Mouse (Mus musculus) WW6 (cell line): ENCODE measurements around the gene Polr2a.
"Not testable (repeated sequence)": the region's sequence is repeated elsewhere in the genome, so short reads cannot be mapped to it uniquely, and the experiment has no call there.

Source experiments
- DNase-seq: peaks from one replicate; pipeline ENCODE4 v3.0.0-alpha.2; 2013; ENCODE audit warnings: low read depth, low spot score

Polr2a gene

DNA sequence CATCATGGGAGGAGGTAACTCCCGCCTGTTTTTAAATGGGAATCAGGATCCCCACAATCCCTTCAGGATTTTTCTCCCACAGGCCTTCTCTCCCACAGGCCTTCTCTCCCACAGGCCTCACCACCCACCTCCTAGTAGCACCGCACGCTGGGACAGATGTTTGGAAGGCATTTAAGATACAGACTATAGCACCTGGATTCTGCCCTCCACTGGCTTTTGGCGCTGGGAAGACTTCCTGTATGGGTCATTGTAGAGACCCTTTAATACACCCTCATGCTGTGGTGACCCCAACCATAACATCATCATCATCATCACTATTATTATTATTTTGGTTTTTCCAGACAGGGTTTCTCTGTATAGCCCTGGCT lies 51.0 kb downstream of the Polr2a start:
- DNase-seq = no peak

DNA sequence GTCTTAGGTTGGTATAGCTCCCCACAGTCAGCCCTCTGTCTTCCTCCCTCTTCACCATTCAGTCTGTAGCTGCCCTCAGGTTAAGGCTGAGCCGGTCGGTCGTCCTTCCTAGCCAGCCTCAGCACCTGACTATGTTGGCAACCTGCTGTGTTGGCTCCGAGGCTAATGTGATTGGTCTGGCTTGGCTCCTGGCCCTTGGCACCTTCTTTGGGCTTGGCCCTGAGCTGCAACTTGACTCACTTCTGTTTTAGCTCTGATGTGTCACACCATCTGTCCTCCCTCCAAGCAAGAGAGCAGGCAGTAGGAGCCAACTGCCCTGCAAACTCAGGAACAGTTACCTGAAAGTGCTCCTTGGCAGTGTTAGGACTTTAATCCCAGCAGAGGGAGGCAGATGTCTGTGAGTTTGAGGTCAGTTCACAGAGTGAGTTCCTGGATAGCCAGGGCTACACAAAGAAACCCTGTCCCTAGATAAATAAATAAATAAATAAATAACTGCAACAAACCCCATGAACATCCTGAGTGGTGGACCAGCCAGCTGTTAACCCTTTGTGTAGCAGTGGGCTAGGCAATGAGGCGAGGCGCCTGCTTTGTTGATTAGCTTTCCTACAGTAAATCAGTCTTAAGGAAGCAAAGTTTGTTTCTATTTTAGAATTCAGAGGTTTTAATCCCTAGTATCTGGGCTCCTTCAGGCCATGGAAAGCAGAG lies 51.5 kb downstream of the Polr2a start:
- DNase-seq = no peak

DNA sequence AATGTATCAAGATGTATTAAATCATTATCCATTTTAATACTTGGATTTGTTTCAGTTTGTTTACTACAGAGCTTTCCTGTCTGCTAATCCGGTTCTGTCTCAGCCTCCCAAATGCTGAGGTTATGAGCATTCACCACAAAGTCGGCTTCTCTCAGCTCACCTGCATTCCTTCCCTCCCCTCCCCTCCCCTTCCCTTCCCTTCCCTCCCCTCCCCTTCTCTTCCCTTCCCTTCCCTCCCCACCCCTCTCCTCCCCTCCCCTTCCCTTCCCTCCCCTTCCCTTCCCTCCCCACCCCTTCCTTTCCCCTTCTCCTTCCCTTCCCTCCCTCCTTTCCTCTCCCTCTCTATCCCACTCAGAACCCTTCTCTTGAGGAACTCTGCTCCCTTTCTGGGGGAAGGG lies 53.8 kb downstream of the Polr2a start:
- DNase-seq = no peak

DNA sequence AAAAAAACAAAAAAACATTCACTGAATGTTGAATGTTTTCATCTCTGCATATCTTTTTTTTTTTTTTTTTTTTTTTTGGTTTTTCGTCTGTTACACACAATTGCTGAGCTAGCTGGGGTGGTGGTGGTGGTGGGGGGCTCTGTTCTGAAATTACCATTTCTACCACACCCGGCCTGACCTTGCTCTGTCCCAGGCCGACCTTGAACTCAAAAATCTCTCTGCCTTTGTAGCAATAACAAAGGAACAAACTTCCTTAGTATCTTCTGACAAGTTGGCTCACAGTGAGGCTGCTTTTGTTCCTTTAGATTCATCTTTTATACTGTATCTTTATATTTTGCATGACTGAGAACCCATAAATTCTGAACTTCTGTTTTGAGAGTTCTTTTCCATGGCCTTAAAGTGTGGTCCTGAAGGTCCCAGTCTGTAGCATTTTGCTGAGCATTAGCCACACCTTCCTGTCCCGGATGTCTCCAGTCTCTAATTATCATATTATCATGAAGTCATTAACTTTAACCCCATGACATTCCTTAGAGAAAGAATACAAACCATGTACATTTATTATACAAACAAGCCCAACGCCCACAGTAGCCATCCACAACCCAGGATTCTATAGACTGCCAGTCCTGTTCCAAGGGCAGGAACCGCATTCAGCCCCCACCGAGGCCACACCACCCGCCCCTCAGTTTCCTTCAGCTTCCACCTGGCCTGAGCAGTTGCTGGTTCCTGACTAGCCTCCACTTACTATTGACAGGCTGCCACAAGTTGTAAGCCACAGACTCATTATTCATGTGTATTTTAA lies 54.4 kb downstream of the Polr2a start:
- DNase-seq = no peak

DNA sequence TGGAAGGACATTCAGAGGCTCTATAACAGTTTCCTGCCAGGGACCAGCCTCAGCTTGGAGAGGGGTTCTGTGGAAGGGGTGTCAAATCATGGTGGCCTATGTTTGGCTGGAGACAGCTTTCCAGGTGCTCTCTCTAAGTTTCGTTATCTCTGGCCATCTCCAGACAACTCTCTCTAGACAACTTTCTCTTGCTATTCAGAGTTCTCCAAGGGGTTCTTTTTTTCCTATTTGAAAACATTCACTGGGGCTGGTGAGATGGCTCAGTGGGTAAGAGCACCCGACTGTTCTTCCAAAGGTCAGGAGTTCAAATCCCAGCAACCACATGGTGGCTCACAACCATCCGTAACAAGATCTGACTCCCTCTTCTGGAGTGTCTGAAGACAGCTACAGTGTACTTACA lies 55.1 kb downstream of the Polr2a start:
- not testable (repeated sequence) for DNase-seq

DNA sequence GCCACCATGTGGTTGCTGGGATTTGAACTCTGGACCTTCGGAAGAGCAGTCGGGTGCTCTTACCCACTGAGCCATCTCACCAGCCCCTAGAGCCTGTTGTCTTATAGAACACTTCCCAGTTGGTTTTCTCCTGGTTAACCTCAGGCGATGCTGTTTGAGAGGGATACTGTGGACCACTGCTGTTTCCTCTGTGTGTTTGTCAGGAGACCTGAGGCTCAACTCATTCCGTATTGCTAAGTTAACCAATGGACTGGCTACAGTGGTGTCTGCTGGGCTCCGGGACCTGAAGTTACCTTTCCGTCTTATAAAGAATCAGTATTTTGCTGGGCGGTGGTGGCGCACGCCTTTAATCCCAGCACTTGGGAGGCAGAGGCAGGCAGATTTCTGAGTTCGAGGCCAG lies 55.6 kb downstream of the Polr2a start:
- not testable (repeated sequence) for DNase-seq

DNA sequence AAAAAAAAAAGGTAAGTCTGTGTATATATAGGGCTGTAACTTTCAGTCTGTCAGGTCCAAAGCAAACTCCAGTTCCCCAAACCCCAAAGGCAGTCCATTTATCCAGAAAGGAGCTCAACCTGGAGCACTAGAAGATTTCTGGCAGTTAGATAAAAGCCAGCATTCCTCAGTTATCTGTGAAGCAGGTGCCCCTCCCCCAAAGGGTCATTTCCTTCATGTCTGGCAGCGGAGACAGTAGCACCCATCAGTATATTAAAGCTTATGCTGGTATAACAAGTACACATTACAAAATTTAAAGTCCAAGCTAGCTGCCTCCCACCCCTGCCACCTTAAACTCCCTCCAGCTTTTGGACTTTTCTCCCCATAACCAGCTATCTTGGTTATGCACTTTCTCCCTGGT lies 58.8 kb downstream of the Polr2a start:
- DNase-seq = no peak

DNA sequence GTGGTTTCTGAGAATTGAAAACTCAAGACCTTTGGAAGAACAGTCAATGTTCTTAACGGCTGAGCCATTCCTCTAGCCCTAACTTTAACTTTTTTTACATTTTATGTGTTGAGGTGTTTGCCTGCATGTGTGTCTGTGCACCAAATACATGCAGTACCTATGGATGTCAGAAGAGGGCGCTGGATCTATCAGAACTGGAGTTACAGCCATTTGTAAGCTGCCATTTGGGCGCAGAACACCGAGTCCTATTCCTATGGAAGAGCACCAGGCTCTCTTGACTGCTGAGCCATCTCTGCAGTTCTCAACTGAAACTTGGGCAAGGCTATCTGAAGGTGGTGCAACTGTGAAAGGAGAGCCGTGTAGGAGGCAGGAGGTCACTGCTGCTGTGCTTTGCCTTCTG lies 59.9 kb downstream of the Polr2a start:
- no peak for DNase-seq

DNA sequence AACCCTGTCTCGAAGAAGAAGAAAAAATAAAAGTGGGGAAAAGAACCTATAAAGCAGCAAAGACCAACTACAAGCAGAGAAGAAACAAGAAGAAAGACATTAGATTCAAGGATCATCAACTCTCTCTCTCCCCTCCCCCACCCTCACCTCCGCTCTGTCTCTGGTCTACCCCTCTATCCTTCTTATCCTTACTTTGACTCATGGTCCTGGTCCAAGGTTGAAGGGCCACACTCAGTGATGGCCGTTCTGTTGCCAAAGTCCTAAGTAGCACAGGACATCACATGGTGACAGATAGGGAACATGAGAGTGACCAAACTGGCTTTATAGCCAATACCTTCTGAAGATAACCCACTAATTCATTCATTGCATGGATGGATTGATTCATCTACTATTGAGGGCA lies 61.0 kb downstream of the Polr2a start:
- DNase-seq = no peak

DNA sequence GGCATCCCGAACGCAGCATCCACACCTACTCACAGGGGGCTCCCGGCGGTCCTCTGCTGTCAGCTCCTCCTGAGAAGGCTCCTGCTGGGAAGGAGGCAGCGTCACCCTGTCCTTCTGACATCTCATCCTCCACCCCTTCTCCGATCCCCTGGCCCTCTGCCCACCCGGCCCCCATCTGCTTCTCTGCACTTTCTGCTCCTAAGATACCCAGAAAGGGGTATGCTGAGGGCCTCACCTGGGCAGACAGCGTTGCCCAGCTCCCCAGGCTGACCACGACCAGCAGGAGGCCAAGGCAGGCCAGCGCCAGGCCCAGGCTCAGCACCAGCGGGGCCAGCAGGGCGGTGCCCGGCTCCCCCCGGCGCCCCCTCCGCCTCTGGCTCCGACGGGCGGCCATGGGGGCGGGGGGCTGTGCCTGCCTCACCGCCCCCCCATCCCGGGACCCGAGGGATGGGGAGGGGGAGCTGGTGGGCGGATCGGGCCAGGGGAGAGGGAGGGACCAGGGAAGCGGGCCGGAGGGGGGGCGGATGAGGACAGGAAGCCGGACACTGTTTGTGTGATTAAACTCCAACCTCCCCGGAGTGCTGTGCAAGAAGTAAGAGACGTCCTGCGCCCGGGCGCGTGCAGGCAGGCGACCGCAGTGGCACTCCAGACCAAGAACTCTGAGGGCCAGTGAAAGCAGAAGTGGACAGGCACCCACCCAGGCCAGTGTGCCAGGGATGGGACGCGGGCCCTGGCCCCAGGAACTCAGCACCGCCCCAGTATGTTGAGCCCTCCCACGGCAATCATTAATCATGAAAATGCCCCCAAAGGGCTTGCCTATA lies 62.9 kb downstream of the Polr2a start, which contains the start of the genes Tnfsf12 and Tnfsfm13:
TSS of gene Tnfsf12 (minus strand) at position 489 of the 821 bp plus-strand sequence.
TSS of gene Tnfsfm13 (minus strand) at position 738 of the 821 bp plus-strand sequence.
- no peak for DNase-seq

DNA sequence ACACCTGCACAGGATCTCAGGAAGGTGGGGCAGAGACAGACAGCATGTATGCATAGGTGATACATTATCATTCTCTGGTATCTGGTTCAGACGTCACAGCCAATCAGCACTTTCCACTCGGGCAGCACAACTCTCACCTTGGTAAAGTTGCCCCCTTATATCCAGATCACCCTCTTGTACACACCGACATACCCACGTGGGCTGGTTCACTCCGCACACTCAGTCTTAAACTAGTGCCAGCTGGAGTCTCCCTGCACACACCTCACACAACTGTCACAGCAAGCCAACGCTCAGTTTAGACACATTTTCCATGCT lies 63.4 kb downstream of the Polr2a start:
- no peak for DNase-seq

DNA sequence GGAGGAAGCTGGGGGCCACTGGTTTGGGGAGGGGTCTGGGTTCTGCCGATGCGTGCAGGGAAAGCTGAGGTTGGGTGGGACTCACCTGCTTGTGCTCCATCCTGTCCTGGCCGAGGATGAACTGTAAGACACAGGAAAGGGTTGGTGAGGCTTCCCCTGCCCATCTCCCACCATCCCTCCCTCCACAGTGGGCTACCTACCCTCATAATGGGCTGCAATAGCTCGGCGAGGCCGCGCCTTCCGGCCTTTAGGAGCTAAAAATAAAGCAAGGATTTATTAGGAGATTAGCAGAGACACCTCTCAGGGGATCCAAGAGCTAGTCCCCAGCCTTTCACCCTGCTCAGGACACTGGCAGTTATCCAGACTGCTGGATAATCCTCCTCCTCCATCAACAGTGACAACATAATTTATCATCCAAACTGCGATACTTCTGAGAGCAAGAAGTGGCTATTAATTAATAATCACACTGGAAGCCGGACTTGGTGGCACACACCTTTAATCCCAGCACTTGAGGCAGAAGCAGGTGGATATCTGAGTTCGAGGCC lies 64.9 kb downstream of the Polr2a start:
- DNase-seq = no peak

DNA sequence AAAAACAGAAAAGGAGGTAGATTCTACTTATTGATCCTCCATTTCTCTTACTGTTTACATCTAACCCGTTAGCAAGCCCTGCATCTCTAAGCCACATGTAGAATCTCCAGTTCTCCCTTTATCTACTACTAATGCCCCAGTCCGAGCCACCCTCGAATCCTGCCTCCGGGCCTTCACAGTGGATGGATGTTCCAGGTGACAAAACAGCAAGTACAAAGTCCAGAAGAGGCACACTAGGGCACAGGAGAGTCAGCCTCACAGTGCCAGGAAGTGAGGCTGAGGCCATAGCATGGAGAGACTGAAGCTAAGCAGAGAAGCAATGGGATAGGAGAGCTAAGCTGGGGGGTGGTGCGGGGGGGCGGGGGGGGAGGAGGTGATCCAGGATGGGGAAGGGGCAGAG lies 65.6 kb downstream of the Polr2a start:
- DNase-seq = no peak

DNA sequence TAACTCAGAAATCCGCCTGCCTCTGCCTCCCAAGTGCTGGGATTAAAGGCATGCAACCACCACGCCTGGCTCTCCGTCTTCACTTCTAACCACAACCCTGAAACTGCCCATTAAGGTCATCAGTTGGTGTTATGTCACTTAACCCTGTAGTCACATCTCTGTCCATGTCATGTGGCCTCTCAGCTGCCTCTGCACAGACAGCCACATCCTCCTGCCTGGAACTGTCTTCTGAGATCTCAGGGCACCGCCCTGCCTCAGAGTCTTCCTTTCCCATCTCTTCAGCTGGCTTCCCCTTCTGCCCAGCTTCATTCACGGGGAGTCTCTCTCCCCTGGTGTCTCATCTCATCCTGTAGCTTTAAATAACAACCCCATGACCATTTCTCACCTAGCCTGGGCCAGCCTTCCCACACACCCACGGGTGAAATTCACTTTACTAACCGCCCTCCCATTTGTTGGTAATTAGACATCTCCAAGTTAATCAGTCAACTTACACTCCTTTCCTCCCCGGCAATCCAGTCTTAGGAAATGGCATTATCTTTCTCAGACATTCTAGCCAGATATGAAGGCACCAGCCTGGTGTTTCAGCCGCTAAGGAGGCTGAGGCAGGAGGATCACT lies 66.1 kb downstream of the Polr2a start:
- no peak for DNase-seq

DNA sequence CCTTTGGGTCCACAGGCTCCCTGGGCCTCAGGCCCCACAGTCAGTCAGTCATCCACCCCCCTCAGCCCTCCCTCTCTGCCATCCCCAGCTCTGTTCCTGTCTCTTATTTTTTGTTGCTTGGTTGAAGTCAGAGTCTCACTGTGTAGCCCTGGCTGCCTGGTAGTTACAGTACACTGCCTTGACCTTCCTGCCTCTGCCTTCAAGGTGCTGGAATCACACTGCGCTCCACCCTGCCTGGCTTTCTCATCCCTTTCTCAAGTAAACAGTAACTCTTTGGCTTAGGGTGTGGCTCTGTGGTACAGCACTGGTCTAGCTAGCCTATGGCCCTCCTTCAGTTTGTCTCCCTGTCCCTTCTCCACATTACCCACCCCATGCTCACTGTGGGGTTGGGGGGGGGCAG lies 68.5 kb downstream of the Polr2a start:
- no peak for DNase-seq

DNA sequence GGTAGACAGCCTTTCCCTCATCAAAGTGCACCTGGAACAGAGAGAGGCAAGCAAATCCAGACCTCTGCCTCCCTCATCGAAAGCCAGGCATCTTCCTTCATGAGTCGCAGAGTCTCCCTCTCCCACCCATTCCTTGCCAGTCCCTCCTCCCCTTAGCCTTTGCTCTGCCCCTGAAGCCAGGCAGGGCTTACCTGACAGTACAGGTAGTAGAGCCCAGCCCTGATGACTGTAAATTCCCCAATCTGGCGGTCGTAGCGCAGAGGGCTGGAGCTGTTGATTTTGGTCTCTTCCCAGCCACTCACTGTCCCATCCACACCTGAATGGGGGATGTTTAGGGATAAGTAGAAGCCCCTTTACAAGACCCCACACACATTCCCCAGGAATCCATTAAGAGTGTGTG lies 71.4 kb downstream of the Polr2a start:
- DNase-seq = no peak

DNA sequence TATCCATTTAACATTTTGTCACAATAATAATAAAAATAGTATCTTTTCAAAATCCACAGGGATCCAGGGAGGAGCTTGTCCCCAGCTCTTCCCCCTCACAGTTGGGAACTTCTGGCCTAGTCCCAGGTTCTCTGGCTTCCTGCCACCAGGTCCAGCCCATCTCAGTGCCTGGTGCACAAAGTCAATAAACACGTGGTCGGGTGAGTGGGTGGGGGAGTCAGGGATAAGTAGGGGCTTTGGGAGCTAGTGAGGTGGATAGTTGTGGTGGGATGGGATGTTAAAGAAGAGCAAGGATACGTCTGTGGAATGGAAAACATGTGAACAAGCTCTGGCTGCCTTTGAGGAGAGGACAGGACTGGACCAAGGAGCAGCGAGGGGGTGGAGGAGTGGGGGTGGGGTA lies 72.1 kb downstream of the Polr2a start:
- DNase-seq = no peak

DNA sequence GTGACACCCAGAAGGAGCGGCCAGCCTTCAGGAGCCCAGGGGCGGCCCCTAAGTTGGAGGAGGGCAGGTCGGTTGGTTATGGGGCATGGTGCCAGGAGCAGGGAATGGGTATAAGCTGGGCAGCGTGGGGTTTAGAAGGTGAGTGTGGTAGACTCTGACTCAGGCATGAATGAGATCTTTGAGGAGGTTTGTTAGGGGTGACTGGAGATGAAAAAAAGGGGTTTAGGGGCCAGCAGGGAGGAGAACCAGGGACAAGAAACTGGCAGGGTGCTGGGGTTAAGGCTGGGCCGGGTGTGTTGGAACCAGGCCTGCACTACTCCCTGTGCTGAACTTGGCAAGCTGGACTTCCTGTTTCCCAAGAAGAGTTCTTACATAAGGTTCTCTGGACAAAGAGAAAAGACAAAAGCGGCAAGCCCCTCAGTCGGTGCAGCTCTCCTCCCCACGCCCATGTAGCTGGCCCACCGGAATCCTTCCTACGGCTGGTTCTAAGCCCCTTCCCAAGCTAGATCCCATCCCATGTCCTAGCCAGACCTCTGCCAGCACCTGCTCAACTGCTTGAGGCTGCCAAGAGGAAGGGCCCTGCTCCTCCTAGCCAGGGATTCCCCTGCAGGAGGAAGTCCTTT lies 72.8 kb downstream of the Polr2a start, which contains the start of gene Tnfsf13:
TSS of gene Tnfsf13 (minus strand) at position 259 of the 623 bp plus-strand sequence.
- DNase-seq = no peak

DNA sequence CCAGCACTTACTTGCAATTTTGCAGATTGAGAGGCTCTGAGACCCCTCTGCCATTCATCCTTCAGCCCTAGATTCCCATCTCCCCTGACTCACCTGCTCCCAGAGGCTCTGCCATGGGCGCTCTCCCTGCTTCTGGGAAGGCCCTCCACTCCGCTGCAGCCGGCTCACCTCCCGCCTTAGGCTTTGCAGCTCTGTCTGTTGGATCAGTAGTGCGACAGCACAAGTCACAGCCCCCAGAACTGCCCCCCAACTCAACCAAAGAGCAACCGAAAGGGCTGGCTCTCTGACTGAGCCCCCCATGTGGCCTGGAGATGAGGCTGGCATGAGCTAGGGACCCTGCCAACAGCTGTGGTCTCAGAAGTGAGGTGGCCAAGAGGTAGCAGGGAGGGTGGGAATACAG lies 73.5 kb downstream of the Polr2a start:
- DNase-seq = no peak

DNA sequence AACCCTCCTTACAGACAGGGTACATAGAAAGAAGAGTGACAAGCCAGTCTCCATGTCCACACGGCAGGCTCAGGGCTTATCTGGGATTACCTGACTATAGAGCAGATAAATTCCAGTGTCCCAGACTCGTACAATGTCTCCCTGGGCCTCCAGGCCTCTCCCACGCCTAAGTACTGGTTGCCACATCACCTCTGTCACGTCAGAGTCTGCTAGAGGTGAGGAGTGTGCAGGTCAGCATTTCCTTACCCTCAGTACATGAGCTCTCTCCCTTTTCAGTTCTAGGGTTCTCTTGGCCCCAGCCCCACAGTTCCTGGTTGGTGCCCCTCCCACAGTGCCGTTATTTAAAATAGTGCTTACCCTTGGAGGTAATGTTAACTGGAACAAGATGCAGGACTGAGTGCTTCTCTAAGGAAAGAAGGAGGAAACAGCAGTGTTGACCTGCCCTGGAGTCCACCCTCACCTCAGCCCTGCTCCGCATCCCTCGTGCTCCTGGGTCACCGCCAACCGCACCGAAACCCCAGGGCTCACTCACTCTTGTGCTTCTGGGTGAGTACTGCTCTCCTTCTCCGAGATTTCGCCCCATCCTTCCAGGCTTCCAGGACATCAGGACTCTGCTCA lies 74.2 kb downstream of the Polr2a start:
- no peak for DNase-seq
